Mouse (Mus musculus): ENCODE measurements at regions not wholly inside any gene's neighbourhood (a gene's known extent, or its start where the extent isn't known, plus 50 kb on each side); places are given as distances from the start of the nearest gene placed in this dataset.

DNA sequence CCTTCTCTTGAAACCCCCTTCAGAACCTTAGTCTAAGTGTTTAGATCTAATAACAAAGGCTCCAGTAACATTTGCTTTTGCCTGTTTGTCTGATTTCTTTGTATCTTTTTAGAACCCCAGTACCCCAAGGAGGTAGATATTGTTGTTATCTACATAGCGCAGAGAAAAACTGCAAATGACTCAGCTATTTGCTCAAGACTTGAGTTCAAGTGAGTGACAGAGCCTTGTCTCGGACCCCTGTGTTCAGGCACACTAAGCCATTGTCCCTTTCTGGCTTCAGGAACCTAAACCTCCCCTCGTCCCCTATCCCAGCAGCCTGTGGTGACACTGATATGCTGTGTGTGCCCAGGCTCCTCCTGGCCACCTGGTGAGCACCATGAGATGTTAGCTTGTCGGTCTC lies 421.5 kb downstream of the Cd83 start:
- ATAC-seq (replicated peaks; ENCODE audit: low FRiP score, low read depth) = no peak
- Histone ChIP-seq H3K9ac (ENCODE audit: low read depth, low read length) (no peak overlapping the region), H3K4me3 (replicated peaks; ENCODE audit: low read depth, low read length) (no peak overlapping the region), H3K27ac (no peak overlapping the region), H3K4me2 (ENCODE audit: low read length) (no peak overlapping the region), H3K36me3 (ENCODE audit: insufficient read depth, low read length) (no peaks in the 10 kb centered on the region), H3K9me3 (replicated peaks; ENCODE audit: low read length) (no peaks in the 10 kb centered on the region), H3K4me1 (replicated peaks; ENCODE audit: insufficient read depth, low read length) (peaks cover 4% of the 10 kb centered on the region; the same call in 1 of the 2 replicates), H3K27me3 (ENCODE audit: insufficient read depth, low read length) (no peaks in the 10 kb centered on the region)
- TF ChIP-seq CTCF (IDR thresholded peaks at IDR 0.05; ENCODE audit: low read depth) = no peak
- DNase-seq (ENCODE audit: low spot score) = no peak
- 95% methylated on average over 4 of the region's 4 CpGs for WGBS

GRCm38 (mm10) chr13:44206448-44206847 lies 421.9 kb downstream of the Cd83 start:
- H3K27ac ChIP-seq = no peak overlapping the region
- WGBS = 97% methylated on average over 4 of the region's 4 CpGs
- no peak for DNase-seq (ENCODE audit: low spot score)
- no peak overlapping the region for H3K4me3 ChIP-seq (replicated peaks; ENCODE audit: low read depth, low read length)
- H3K4me2 ChIP-seq (ENCODE audit: low read length) = no peak overlapping the region
- peaks cover 4% of the 10 kb centered on the region; the same call in 1 of the 2 replicates for H3K4me1 ChIP-seq (replicated peaks; ENCODE audit: insufficient read depth, low read length)
- no peaks in the 10 kb centered on the region for H3K9me3 ChIP-seq (replicated peaks; ENCODE audit: low read length)
- no peaks in the 10 kb centered on the region for H3K27me3 ChIP-seq (ENCODE audit: insufficient read depth, low read length)
- no peaks in the 10 kb centered on the region for H3K36me3 ChIP-seq (ENCODE audit: insufficient read depth, low read length)
- ATAC-seq (replicated peaks; ENCODE audit: low FRiP score, low read depth) = no peak
- TF ChIP-seq CTCF (IDR thresholded peaks at IDR 0.05; ENCODE audit: low read depth) = no peak
- H3K9ac ChIP-seq (ENCODE audit: low read depth, low read length) = no peak overlapping the region

DNA sequence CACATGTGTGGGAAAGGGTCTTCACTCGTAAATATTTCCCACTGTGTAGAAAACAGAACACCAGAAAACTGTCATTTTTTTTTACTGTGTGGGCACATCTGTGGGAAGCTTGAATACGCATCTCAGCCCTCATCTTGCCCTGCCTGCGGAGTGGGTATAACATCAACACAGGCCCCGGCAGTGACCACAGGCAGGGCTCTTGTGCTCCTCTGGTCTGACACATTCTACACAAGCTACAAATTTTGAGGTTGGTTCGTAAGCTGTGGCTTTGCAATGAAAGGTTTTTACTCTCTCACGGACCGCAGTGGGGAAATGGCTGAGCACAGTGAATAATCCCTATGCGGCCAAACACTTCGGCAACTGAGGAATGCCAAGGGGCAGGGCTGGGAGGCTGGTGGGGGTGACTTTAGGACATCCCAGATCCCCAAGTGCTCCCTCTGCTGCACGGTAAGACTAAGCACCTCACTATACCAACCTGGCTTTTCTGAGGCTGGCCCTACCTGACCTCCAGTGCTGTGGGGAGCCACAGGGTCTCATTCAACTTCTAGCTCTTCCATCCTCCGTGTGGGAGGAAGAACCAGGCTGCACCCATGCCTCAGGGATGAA lies 422.9 kb downstream of the Cd83 start:
- H3K4me3 ChIP-seq (replicated peaks; ENCODE audit: low read depth, low read length) = no peak overlapping the region
- H3K9ac ChIP-seq (ENCODE audit: low read depth, low read length) = no peak overlapping the region
- no peak overlapping the region for H3K4me2 ChIP-seq (ENCODE audit: low read length)
- H3K36me3 ChIP-seq (ENCODE audit: insufficient read depth, low read length) = no peaks in the 10 kb centered on the region
- WGBS = 75% methylated on average over 11 of the region's 11 CpGs
- H3K27me3 ChIP-seq (ENCODE audit: insufficient read depth, low read length) = no peaks in the 10 kb centered on the region
- no peaks in the 10 kb centered on the region for H3K9me3 ChIP-seq (replicated peaks; ENCODE audit: low read length)
- DNase-seq (ENCODE audit: low spot score) = no peak
- no peak; the same call in 1 of the 2 replicates for TF ChIP-seq CTCF (IDR thresholded peaks at IDR 0.05; ENCODE audit: low read depth)
- no peak overlapping the region for H3K27ac ChIP-seq
- ATAC-seq (replicated peaks; ENCODE audit: low FRiP score, low read depth) = no peak
- peaks cover 4% of the 10 kb centered on the region; the same call in 1 of the 2 replicates for H3K4me1 ChIP-seq (replicated peaks; ENCODE audit: insufficient read depth, low read length)

GRCm38 (mm10) chr13:44209036-44209435 lies 424.5 kb downstream of the Cd83 start:
- Histone ChIP-seq H3K27ac (no peak overlapping the region), H3K27me3 (ENCODE audit: insufficient read depth, low read length) (no peaks in the 10 kb centered on the region), H3K9ac (ENCODE audit: low read depth, low read length) (no peak overlapping the region), H3K4me3 (replicated peaks; ENCODE audit: low read depth, low read length) (no peak overlapping the region), H3K4me2 (ENCODE audit: low read length) (peak overlapping the region; percentile 31), H3K4me1 (replicated peaks; ENCODE audit: insufficient read depth, low read length) (peaks cover 4% of the 10 kb centered on the region; the same call in 1 of the 2 replicates), H3K36me3 (ENCODE audit: insufficient read depth, low read length) (no peaks in the 10 kb centered on the region), H3K9me3 (replicated peaks; ENCODE audit: low read length) (no peaks in the 10 kb centered on the region)
- TF ChIP-seq CTCF (IDR thresholded peaks at IDR 0.05; ENCODE audit: low read depth) = no peak
- DNase-seq (ENCODE audit: low spot score) (peak; percentile 38), ATAC-seq (replicated peaks; ENCODE audit: low FRiP score, low read depth) (no peak)
- WGBS = 7% methylated on average over 11 of the region's 11 CpGs

GRCm38 (mm10) chr13:44210123-44210522 lies 425.5 kb downstream of the Cd83 start:
- no peak overlapping the region for H3K27ac ChIP-seq
- H3K4me1 ChIP-seq (replicated peaks; ENCODE audit: insufficient read depth, low read length) = peaks cover 4% of the 10 kb centered on the region; the same call in 1 of the 2 replicates
- H3K27me3 ChIP-seq (ENCODE audit: insufficient read depth, low read length) = no peaks in the 10 kb centered on the region
- no peak for TF ChIP-seq CTCF (IDR thresholded peaks at IDR 0.05; ENCODE audit: low read depth)
- 59% methylated on average over 6 of the region's 6 CpGs for WGBS
- no peaks in the 10 kb centered on the region for H3K36me3 ChIP-seq (ENCODE audit: insufficient read depth, low read length)
- H3K9me3 ChIP-seq (replicated peaks; ENCODE audit: low read length) = no peaks in the 10 kb centered on the region
- no peak for ATAC-seq (replicated peaks; ENCODE audit: low FRiP score, low read depth)
- no peak for DNase-seq (ENCODE audit: low spot score)
- no peak overlapping the region for H3K9ac ChIP-seq (ENCODE audit: low read depth, low read length)
- no peak overlapping the region for H3K4me3 ChIP-seq (replicated peaks; ENCODE audit: low read depth, low read length)
- H3K4me2 ChIP-seq (ENCODE audit: low read length) = no peak overlapping the region

DNA sequence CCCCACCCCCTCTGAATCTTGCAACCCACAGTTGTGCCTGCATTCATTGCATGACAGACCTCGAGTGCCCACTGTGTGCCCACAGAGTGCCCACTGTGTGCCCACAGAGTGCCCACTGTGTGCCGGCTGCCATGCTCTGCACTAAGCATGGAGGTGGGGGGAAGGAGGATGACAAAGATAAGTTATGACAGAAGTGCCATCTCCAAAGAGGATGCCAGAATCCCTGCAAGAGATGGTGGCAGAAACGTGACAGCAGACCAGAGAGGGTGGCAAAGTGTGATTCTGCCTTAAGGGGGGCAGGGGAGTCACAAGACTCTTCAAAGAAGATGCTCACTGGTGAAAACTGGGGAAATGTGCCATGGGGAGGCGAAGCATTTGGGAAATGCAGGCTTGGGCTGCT lies 427.8 kb downstream of the Cd83 start:
- no peak overlapping the region for H3K9ac ChIP-seq (ENCODE audit: low read depth, low read length)
- peaks cover 4% of the 10 kb centered on the region; the same call in 1 of the 2 replicates for H3K4me1 ChIP-seq (replicated peaks; ENCODE audit: insufficient read depth, low read length)
- no peak overlapping the region for H3K4me3 ChIP-seq (replicated peaks; ENCODE audit: low read depth, low read length)
- DNase-seq (ENCODE audit: low spot score) (no peak), ATAC-seq (replicated peaks; ENCODE audit: low FRiP score, low read depth) (no peak)
- no peaks in the 10 kb centered on the region for H3K27me3 ChIP-seq (ENCODE audit: insufficient read depth, low read length)
- WGBS = 76% methylated on average over 4 of the region's 4 CpGs
- no peak overlapping the region for H3K27ac ChIP-seq
- no peak overlapping the region for H3K4me2 ChIP-seq (ENCODE audit: low read length)
- no peaks in the 10 kb centered on the region for H3K9me3 ChIP-seq (replicated peaks; ENCODE audit: low read length)
- no peak for TF ChIP-seq CTCF (IDR thresholded peaks at IDR 0.05; ENCODE audit: low read depth)
- H3K36me3 ChIP-seq (ENCODE audit: insufficient read depth, low read length) = no peaks in the 10 kb centered on the region

- no peak for TF ChIP-seq CTCF (IDR thresholded peaks at IDR 0.05; ENCODE audit: low read depth)
- H3K4me2 ChIP-seq (ENCODE audit: low read length) = no peak overlapping the region
- H3K4me3 ChIP-seq (replicated peaks; ENCODE audit: low read depth, low read length) = no peak overlapping the region
- no peaks in the 10 kb centered on the region for H3K9me3 ChIP-seq (replicated peaks; ENCODE audit: low read length)
- H3K36me3 ChIP-seq (ENCODE audit: insufficient read depth, low read length) = no peaks in the 10 kb centered on the region
- H3K27me3 ChIP-seq (ENCODE audit: insufficient read depth, low read length) = no peaks in the 10 kb centered on the region
- peaks cover 4% of the 10 kb centered on the region; the same call in 1 of the 2 replicates for H3K4me1 ChIP-seq (replicated peaks; ENCODE audit: insufficient read depth, low read length)
- 79% methylated on average over 11 of the region's 11 CpGs for WGBS
- H3K27ac ChIP-seq = no peak overlapping the region
- no peak overlapping the region for H3K9ac ChIP-seq (ENCODE audit: low read depth, low read length)
- ATAC-seq (replicated peaks; ENCODE audit: low FRiP score, low read depth) = no peak
- DNase-seq (ENCODE audit: low spot score) = no peak
Observed at GRCm38 (mm10) chr13:44212936-44213335, 428.4 kb downstream of the Cd83 start.

Measured in kidney, postnatal 0 days (tissue).